Mouse (Mus musculus): ENCODE results near the gene Glyr1. TPM values are rescaled to one million over a fixed set of nuclear protein-coding genes. Genes with fewer than 3 reads are reported as not detected.
A peak's percentile ranks its signal among the peaks of the same experiment; 100 is the strongest.

Glyr1 gene
- polyA plus RNA-seq, 2 experiments from 2014 or later, result 66.1 to 82.5 TPM

DNA sequence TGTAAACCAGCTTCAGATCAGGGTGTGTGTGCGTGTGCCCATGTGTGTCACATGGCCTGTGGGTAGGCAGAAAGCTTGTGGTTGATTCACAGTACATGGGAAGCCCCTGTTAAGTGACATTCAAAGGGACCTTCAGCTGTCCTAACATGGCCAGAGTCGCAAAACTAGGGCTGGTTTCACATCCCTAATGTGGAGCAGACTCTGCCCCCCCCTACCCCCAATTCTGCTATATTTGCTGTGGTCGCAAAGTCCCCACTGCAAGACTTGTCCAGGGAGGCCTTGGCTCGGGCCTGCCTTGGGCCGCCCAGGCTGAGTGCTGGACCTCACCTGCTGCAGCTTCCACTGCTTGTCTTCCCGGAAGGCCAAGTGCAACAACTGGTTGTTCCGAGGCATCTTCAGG lies 38.4 kb downstream of the Glyr1 start:
- no peak for ATAC-seq

DNA sequence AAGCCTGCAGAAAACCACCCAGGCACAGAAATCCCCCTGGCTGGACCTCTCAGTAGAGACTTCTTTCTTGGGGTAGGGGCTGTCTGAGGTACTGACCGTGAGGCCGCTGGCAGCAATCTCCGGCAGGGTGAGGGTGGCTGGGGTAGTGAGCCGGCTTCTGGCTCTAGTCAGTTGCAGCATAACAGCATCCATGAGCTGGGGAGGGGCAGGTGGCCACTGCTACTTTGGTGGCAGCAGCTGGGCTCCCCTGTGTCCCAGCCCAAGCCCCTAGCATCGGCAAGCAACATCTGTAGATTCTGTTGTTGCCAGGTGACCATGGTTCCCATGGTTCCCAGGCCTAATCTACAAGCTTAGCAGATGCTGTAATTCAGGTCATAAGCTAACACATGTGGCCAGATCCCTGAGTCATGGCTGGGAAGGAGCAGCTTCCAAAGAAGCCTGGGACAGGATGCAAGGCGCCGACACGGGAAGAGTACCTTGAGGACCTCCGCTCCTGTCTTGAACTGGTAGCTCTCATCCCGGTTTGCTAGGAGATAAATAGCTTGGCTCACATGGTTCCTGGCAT lies 39.2 kb downstream of the Glyr1 start:
- no peak for ATAC-seq

DNA sequence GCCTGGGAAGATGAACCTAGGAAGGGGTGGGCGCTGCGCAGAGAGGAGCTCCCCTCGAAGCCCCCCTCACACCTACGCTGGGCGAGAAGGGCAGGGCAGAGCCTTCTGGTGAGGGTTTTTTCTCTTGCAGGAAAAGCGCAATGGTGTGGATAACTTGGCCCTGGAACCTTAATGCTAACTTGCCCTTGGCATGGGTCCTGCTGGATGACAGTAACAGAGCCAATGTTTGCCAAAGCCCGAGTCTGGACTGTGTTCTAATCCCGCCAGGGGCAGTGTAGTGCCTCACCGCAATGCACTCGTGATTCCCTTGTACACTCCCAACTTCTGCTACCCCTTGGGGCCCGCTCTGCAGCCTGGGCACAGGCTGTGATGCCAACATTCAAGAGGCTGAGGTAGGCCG lies 41.6 kb downstream of the Glyr1 start:
- ATAC-seq, result no peak

GRCm38 (mm10) chr16:5007492-5007891 lies 42.2 kb downstream of the Glyr1 start:
- no peak for ATAC-seq

- ATAC-seq, result no peak
Measured at GRCm38 (mm10) chr16:5007067-5007466, 42.6 kb downstream of the Glyr1 start, which contains the start of gene Smim22. Gene Smim22, plus strand, starts transcription at chr16:5007288.

- no peak for ATAC-seq
Measured at GRCm38 (mm10) chr16:5000611-5001010, 49.1 kb downstream of the Glyr1 start.

- no peak for ATAC-seq
Measured at GRCm38 (mm10) chr16:4998984-4999383, 50.7 kb downstream of the Glyr1 start.

GRCm38 (mm10) chr16:4997553-4997952 lies 52.1 kb downstream of the Glyr1 start, which contains the start of gene Sept12:
Gene Sept12, minus strand, starts transcription at chr16:4997852.
- ATAC-seq, result no peak

DNA sequence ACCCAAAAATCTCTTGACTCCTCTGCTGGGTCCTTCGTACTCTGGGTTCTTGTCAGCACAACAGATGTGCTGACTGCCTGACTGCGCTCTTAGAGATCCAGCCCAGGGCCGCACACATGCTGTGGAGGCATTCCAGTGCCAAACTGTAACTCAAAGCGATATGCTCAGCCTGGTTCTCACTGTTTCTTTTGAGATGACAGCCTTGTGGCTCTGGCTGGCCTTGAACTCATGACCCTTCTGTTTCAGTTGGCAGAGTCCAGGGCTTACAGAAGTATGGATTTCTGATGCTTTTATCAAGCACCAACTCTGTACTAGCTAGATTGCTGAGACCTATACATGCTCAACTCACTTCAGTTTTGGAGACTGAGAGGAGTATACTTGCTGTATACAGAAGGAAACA lies 56.4 kb downstream of the Glyr1 start:
- ATAC-seq, result no peak

GRCm38 (mm10) chr16:4984717-4985116 lies 64.9 kb downstream of the Glyr1 start:
- ATAC-seq, result no peak

GRCm38 (mm10) chr16:4979755-4980380 lies 69.8 kb downstream of the Glyr1 start:
- ATAC-seq, result peak; percentile 59

- ATAC-seq, result no peak
Measured at GRCm38 (mm10) chr16:4978275-4979051, 71.2 kb downstream of the Glyr1 start.

- no peak for ATAC-seq
Measured at GRCm38 (mm10) chr16:4976180-4976579, 73.5 kb downstream of the Glyr1 start.

DNA sequence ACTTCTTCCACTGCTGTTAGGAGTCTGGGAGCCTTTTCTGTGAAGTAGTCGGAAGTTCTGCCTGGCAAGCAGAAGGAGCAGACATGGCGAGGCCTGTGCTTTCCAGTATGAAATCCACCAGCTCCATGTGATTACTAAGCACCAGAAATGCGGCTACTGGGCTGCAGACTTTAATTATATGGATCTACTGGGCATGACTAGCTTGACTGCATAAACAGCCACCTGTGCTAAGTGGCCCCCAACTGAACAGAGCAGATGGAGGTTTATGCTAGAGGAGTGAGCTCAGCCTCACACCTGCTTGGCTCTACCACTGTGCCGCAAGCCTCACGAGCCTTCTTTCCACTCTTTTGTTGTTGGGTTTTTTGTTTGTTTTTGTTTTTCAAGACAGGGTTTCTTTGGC lies 75.1 kb downstream of the Glyr1 start:
- ATAC-seq, result no peak

DNA sequence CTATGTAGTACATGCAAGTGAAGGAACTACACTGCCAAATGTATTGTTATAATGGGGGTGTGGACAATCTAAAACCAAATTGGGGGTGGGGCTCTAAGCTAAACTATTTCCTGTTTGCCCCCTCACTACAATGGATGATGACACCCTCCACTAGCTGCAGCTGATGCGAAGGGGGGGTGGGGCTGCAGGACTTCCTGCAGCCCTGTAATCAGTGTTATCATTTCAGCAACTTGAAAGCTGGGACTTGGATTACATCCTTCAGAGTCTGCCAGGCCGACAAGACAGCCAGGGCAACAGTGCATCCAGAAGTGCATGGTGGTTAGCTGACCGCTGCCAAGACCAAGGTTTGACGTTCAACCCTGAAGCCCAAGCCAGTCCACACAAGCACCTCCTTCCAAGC lies 78.0 kb downstream of the Glyr1 start:
- ATAC-seq, result no peak

GRCm38 (mm10) chr16:4969055-4969843 lies 80.4 kb downstream of the Glyr1 start:
- ATAC-seq, result no peak

GRCm38 (mm10) chr16:4968426-4968825 lies 81.2 kb downstream of the Glyr1 start:
- no peak for ATAC-seq

GRCm38 (mm10) chr16:4965392-4966129 lies 84.1 kb downstream of the Glyr1 start:
- ATAC-seq, result no peak

GRCm38 (mm10) chr16:4964731-4965391 lies 84.8 kb downstream of the Glyr1 start:
- ATAC-seq, result peak; percentile 8

All from activated CD4-positive, CD25-positive, alpha-beta regulatory T cell, adult 4 months (primary cell).